Mouse (Mus musculus) C2C12 (cell line): Measurements from ENCODE around the gene Daglb.

ENCODE experiments used
- CTCF ChIP-seq: IDR thresholded peaks from one replicate; pipeline ENCODE4 v1.5.1; 2011; ENCODE audit not compliant: control insufficient read depth, insufficient read depth, insufficient read length
- MYOG ChIP-seq: IDR thresholded peaks from one replicate; pipeline ENCODE4 v1.6.1; 2011; ENCODE audit not compliant: control insufficient read depth, insufficient read length; ENCODE audit errors: extremely low read depth
- USF1 ChIP-seq: IDR thresholded peaks from one replicate; pipeline ENCODE4 v1.6.1; 2011; ENCODE audit warnings: low read depth, mild to moderate bottlenecking, control low read depth, moderate library complexity

DNA sequence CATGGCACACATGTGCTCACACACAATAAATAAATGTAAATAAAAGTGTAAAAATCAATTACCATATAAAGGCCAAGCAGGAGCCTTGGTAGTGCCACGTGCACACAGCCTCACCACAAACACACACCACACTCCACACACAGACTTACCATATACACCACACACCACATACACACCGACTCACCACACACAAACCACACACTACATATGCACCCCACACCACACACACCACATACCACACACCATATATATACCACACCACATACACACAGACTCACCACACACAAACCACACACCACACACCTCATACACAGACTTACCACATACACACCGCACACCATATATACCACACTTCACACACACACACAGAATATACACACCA is 6.8 kb downstream of the Daglb start:
- no peak for TF ChIP-seq CTCF
- no peak for TF ChIP-seq MYOG
- no peak for TF ChIP-seq USF1
